Mouse (Mus musculus): ENCODE results near the gene Itgb8. TPM values are rescaled to one million over a fixed set of nuclear protein-coding genes. Genes with fewer than 3 reads are reported as not detected.

The Itgb8 gene
- 0.07 and 0.12 TPM in 2 replicates for polyA plus RNA-seq (2012; rRNA removed)

DNA sequence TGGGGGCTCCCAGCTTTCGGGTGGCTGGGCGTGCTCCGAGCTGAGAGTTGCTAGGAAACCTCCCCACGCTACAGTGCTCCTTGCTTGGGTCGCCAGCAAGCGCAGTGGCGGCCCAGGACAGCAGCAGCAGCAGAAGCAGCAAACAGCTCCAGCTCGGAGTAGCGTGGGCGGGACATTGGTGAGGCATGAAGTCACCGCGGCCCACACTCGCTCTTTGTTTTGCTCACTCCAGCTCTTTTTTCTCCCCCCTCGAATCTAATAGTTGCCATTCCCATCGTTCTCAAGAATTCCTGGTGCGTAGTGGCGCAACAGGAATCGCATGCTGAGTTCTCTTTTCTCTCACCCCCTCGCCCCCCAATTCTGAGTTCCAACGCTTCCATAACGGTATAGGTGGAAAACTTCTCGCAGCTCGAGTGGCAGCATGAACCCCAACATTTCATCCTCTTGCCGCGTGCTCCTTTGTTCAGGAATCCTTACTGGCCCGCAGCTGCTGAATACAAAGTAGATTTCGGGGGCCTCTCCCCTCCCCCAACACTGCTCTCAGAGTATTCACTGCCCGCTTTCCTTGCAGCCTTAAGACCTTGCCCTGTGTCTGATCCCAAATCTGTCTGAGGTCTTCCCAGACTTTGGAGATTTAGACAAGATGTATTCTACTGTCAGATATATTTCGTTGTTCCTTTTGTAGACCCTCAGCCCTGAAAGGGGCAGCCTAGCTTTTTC lies at the start of gene Itgb8:
Gene Itgb8 (minus strand): TSS at position 107 of the 720 bp plus-strand sequence.
- DNase-seq (ENCODE audit: low read depth, low spot score) = no peak
- WGBS = 9% methylated on average over 29 of the region's 29 CpGs

DNA sequence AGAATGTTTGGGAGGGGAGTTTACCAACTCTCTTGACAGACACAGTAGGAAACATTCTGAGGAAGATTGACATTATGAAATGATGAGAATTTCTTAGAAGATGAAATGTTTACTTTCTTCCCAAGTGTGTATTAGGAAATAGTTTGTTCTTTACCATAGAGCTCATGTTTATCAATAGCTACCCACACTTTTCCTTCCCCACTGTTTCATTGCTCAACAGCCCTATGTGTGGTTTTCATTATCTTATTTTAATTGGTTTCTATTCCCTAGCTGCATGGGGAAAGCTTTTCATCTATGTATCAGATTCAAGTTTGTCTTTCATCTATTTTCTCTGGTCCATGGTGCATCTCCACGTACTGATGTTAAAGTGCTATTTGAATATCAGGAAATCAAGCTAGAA lies 37.7 kb upstream of the Itgb8 start:
- WGBS = 88% methylated on average over 1 of the region's 1 CpGs
- no peak for DNase-seq (ENCODE audit: low read depth, low spot score)

GRCm38 (mm10) chr12:119273605-119274004 lies 35.0 kb upstream of the Itgb8 start:
- 18% methylated on average over 1 of the region's 1 CpGs for WGBS
- no peak for DNase-seq (ENCODE audit: low read depth, low spot score)

- DNase-seq (ENCODE audit: low read depth, low spot score) = no peak
- WGBS = 89% methylated on average over 1 of the region's 1 CpGs
Measured at GRCm38 (mm10) chr12:119271964-119272363, 33.4 kb upstream of the Itgb8 start.

DNA sequence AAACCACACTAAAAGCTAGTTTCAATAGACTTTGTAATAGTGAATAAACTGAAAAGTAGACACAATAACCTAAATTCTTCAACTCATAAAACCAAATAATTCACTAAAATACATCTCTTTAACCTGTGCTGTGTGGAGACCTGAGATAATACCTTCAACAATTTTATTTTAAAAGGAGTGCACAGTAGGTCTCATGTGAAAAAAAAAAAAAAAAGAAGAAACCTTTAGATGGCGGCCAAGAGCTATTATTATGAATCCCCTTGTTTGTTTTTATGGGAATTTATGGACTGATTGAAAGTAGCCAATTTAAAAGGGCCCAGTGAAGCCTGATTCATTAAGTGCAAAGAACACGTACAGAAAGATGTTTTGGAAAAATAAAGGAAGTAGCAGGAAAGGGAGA lies 31.4 kb upstream of the Itgb8 start:
- 75% methylated on average over 2 of the region's 2 CpGs for WGBS
- DNase-seq (ENCODE audit: low read depth, low spot score) = no peak

DNA sequence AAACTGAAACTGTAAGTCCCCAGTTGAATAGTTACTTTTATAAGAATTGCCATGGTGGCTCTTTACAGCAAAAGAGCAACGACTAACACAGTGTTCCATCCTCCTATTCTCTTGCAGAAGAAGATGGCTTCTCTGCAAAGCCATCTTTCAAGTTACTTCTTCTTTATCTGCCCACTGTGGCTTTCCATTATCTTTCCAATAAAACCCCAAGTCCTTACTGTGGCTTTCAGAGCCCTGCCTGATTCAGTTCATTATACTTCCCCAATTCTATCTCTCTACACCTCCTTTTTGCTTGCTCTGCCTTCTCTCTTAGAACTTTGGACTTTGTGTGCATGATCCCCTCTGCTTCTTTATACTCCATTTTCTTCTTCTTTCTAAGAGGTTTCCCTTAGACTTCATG lies 30.1 kb upstream of the Itgb8 start:
- no peak for DNase-seq (ENCODE audit: low read depth, low spot score)
- 72% methylated on average over 1 of the region's 1 CpGs for WGBS

DNA sequence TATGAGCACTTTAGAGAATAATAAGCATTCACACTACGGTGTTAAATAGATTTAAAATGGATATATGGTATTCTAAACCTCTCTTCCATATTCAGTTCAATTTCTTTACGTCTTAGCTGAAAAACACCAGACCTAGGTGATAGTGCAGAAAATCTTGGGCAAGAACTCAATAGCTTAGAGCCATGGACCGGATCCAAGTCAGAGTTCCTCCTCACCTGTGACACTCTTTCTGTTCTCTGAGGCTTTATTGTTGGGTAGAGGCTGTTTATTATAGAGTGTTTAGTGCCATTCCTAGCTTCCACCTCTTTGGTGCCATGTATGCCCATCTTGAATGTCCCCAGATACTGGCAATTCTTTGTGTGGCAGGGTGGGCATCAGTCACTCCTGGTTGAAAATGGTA lies 25.9 kb upstream of the Itgb8 start:
- WGBS = 81% methylated on average over 3 of the region's 3 CpGs
- DNase-seq (ENCODE audit: low read depth, low spot score) = no peak

DNA sequence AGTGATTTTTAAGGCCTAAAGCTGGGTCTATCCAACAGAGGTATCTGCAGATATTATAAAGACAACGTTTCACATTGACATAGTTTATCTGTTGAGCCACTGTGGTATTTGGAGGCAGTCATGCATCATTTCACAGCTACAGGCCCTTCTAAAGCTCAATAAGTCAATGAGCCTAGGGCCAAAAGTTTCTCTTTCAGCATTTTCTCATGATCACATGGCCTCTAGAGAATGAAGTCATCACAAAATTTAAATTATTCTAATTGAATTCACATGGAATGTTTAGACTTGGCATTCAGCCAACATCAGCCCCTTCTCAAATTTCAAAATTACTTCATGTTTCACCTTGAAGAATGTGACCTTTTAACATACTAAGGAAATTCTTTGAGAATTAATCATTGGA lies 10.0 kb upstream of the Itgb8 start:
- WGBS = 43% methylated on average over 1 of the region's 1 CpGs
- no peak for DNase-seq (ENCODE audit: low read depth, low spot score)

GRCm38 (mm10) chr12:119241071-119241470 lies 2.5 kb upstream of the Itgb8 start:
- 65% methylated on average over 1 of the region's 1 CpGs for WGBS
- no peak for DNase-seq (ENCODE audit: low read depth, low spot score)

DNA sequence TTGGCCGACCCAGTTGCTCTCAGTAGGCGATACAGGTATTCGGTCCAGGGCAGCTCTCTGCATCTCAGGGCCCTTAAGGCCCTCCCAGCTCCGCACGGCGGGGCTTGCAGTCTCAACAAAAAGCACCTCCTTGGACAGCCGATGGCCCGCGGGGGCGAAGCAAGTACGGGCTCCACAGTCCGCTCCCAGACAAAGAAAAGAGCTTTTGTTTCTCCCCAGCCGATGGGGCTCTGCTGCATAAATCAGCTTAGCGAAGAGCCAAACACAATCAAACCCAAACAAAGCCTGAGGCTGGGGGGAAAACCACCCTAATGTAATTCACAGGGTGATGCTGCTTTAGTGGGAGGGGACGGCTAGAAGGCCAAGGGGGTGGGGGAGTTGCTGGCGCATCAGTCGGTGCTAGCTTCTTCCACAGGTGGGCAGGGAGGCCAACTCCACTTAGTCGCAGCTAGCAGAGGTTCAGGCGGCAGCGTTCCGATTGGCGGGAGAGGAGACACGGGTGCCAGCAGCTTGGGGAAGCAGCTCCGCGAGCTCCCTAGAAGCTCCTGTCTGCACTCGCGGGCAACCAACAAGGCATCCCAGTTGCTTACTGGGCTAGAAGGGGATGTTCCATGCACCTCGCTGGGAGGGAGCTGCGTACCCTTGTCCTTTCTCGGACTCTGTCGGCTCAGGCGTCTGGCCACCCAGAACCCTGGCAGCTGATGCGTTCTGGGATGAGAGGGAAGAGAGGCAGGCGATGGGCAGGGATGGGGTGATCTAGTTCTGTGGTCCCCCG lies 494 bp downstream of the Itgb8 start:
- DNase-seq (ENCODE audit: low read depth, low spot score) = no peak
- WGBS = 3% methylated on average over 35 of the region's 35 CpGs

GRCm38 (mm10) chr12:119237241-119237920 lies 1.2 kb downstream of the Itgb8 start:
- 20% methylated on average over 13 of the region's 13 CpGs for WGBS

GRCm38 (mm10) chr12:119231831-119232230 lies 6.8 kb downstream of the Itgb8 start:
- 85% methylated on average over 2 of the region's 2 CpGs for WGBS
- DNase-seq (ENCODE audit: low read depth, low spot score) = no peak

More at GRCm38 (mm10) chr12:119237241-119237920, 1.2 kb downstream of the Itgb8 start:
- DNase-seq (ENCODE audit: low read depth, low spot score) = no peak

- DNase-seq (ENCODE audit: low read depth, low spot score) = no peak
Measured at GRCm38 (mm10) chr12:119230444-119230843, 8.2 kb downstream of the Itgb8 start.

DNA sequence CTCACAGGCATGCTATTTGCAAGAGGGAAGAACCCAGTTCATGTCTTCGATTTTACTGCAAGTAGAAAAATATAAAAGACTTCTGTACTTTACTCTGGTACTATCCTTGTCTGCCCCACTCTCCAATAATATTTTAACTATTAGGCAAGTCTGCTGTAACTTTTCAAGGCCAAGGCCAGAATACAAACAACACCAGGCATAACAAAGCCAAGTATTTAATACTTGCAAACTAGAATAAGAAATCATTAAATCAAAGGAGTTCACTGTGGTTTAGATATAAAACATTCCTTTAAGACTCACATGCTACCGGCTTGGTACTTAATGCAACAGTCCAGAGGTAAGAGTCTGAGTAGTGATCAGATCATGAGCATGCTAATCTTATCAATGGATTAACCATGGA lies 9.0 kb downstream of the Itgb8 start:
- no peak for DNase-seq (ENCODE audit: low read depth, low spot score)
- WGBS = 71% methylated on average over 2 of the region's 2 CpGs

DNA sequence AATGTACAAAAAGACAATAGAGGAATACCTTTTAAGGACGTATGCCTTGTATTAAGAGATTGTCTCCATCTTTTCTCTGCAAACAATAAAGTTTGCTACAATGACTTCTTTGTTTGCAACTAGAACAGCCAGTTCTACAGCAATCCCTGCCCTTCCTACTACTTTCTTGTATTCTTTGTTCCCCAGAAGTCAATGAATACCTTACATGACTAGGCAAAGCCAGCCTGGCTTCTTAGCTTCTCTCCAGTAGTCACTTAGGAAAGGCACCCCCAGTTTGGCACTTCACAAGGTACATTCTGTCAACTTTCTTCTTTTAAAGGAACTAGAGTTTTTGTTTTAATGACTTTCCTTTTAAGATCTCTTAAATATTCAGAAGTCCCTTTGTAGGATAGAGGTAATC lies 10.7 kb downstream of the Itgb8 start:
- DNase-seq (ENCODE audit: low read depth, low spot score) = no peak
- WGBS = 34% methylated on average over 1 of the region's 1 CpGs

- no peak for DNase-seq (ENCODE audit: low read depth, low spot score)
Measured at GRCm38 (mm10) chr12:119224699-119225098, 13.9 kb downstream of the Itgb8 start.

- 96% methylated on average over 1 of the region's 1 CpGs for WGBS
- no peak for DNase-seq (ENCODE audit: low read depth, low spot score)
Measured at GRCm38 (mm10) chr12:119219409-119219808, 19.2 kb downstream of the Itgb8 start.

GRCm38 (mm10) chr12:119217700-119218265 lies 20.8 kb downstream of the Itgb8 start:
- DNase-seq (ENCODE audit: low read depth, low spot score) = no peak

GRCm38 (mm10) chr12:119215225-119215624 lies 23.4 kb downstream of the Itgb8 start:
- DNase-seq (ENCODE audit: low read depth, low spot score) = no peak
- WGBS = 93% methylated on average over 3 of the region's 3 CpGs

DNA sequence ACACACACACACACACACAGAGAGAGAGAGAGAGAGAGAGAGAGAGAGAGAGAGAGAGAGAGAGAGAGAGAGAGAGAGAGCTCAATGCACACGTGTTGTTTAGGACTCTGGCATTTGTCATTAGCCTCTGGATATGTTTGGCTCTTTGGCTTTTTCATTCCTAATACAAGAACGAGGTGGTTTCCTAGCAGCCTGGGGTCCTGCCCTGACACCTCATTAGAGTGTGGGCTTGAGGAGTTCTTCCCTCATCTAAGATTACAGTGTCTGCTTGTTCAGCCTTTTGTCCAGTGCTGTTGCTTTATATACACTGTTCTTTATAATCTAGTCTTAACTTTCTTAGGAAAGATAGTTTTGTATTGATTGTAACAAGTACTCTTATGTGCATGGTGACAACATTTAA lies 27.1 kb downstream of the Itgb8 start:
- no peak for DNase-seq (ENCODE audit: low read depth, low spot score)
- 59% methylated on average over 2 of the region's 2 CpGs for WGBS

Data from large intestine, adult 2 months (tissue).